Mouse (Mus musculus) liver, postnatal 0 days (tissue): Measurements from ENCODE around the gene Slco3a1.

Source experiments
- CTCF ChIP-seq: sonication (generic); IDR thresholded peaks from 2 replicates; pipeline ENCODE4 v1.5.1; 2016; ENCODE audit warnings: antibody characterized with exemption, low read depth
- EP300 ChIP-seq: IDR thresholded peaks from 2 replicates; pipeline ENCODE4 v1.6.1; 2016; ENCODE audit warnings: antibody characterized with exemption, low read depth, mild to moderate bottlenecking

- no peak for TF ChIP-seq CTCF
- no peak for TF ChIP-seq EP300
These were observed 95.3 kb downstream of the Slco3a1 start for GRCm38 (mm10) chr7:74459277-74459676.
